Mouse (Mus musculus): ENCODE data around the gene Zfpm1.

Gene Zfpm1

GRCm38 (mm10) chr8:122326114-122326542 is 44.2 kb downstream of the Zfpm1 start:
- DNase-seq (ENCODE audit: low spot score) = no peak

DNA sequence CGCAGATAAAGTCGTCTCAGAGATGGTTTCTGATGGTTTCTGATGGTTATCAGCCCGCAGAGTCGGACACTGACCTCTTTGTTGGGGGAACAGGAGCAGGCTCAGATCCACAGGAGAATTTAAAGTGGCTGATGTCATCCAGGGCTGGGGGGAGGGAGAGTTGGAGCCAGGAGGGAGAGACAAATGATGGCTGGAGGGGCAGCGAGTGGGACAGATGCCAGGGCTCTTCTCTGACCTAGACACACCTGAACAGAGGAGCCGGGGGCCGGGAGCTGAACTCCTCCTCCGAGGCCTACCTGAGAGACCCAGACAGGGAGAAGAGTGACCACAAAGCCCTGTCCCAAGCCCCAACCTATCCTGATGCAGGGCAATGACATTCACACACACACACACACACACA is 47.1 kb downstream of the Zfpm1 start:
- DNase-seq (ENCODE audit: low spot score) = no peak

DNA sequence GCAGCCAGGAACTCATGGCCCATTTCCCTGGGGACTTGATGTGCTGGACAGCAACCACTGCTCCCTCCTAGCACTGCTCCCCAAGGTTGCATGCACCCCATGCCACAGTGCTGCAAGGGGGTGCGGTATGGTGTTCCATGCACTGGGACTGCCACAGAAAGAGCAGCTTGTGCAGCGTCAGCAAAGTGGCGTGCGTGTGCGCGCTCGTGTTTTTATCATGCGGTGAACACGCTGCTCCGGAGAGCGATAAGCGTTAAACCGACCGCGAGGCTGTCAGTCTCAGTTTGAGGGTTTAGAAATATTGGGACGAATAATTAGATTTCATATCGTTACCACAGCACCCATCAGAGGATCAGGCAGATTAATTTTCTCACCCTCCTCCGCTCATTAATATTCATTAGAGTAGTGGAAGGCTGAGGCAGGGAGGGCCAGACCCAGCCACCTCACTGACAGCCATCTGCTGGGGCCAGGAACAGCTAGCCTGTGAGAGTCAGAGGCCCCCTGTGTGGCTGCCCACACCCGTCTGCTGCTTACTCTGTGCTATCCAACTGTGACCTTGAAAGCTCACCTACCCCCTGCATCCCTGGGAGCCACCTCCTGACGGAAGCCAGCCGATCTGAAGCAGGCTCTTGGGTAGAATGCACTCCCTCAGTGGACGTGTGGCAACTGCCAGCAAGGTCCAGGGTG is 47.8 kb downstream of the Zfpm1 start:
- DNase-seq (ENCODE audit: low spot score) = no peak

DNA sequence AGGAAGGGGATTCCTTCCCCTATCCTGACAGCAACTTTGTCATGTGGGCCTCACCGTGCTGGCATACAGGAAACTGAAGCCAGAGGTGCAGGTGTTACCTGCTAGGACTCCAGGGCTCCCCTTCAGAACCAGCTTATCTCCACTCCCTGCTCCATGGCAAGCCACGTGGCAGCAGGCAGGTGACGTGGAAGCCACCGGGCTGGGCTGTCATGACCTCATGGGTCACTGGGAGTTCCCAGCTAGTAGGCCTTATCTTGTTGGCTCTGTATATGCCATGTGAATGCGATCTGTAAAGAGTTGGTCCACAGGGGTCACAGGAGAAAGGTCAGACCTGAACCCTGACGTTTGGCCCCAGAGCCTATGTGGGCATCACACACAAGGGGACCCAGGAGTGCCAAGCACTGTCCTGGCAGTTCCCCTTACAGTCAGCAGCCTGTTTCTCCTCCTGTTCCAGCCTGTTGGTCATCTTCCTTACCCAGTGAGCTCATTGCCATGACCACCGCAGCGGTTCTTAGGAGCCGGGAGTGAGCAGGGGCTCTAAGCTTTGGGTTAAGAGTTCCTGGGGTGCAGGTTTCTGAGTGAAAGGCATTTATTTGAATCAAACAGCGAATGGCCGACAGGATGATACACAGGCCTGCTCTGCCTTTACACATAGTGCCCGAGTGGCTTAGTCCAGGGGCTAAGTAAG is 48.6 kb downstream of the Zfpm1 start:
- no peak for DNase-seq (ENCODE audit: low spot score)

DNA sequence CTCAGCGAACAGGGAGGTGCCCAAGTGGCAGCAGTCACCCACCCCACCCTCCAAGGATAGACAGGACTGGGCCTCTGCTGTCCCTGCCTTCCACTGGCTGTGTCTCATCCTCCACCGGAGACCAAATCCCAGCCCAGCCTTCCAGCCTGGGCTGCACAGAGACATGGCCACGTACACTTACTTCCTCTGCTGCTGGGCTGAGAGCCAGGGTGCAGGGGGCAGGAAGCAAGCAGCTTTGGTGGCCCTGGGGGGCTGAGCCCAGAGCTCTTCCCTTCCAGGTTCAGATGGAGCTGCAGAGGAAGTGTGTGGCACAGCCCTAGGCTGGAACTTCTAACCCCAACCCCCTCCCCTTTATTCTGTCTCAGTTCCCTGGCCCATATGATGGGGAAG is 49.2 kb downstream of the Zfpm1 start:
- no peak for DNase-seq (ENCODE audit: low spot score)

GRCm38 (mm10) chr8:122332753-122333506 is 51.0 kb downstream of the Zfpm1 start:
- DNase-seq (ENCODE audit: low spot score) = peak; percentile 83

DNA sequence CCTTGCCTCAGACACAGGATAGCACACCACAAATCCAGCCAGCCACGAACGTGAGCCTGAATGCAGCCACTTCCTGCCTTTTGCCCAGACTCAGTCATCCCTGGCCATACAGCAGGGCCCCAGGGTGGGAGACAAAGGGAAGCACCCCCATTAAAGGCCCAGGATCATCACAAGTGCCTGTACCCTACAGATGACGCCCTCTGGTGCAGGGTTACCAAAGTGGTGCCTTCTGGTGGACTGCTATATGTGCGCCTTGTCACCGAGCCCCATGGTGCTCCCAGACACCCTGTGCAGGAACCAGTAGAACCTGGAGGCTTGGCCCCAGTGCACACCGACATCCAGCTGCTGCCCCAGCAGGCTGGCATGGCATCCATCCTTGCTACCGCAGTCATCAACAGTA is 51.6 kb downstream of the Zfpm1 start:
- DNase-seq (ENCODE audit: low spot score) = no peak

DNA sequence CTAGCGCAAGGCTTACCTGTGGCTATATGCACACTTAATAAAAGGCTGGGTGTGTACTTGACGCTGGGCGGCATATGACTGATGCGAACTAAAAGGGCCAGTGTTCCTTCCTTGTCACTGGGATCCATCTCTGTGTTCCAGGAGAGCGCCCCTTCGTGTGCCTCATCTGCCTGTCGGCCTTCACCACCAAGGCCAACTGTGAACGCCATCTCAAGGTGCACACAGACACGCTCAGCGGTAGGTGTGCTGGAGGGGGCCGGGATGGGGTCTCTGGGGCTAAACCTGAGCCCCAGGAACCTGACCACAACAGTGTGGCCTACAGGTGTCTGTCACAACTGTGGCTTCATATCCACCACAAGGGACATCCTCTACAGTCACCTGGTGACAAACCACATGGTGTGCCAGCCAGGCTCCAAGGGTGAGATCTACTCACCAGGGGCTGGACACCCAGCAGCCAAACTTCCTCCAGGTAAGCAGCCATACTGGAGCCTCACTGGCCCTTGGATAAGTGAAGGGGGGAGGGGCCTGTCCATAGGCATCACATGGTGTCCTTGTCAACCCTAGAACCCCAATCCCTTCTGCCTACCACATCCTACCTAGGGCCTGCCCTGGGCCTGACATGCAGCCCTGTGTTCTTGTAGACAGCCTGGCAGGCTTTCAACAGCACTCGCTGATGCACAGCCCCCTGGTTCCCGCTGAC is 53.0 kb downstream of the Zfpm1 start:
- DNase-seq (ENCODE audit: low spot score) = no peak

- no peak for DNase-seq (ENCODE audit: low spot score)
Observed at GRCm38 (mm10) chr8:122335638-122336250, 53.8 kb downstream of the Zfpm1 start.

GRCm38 (mm10) chr8:122336251-122336910 is 54.4 kb downstream of the Zfpm1 start:
- no peak for DNase-seq (ENCODE audit: low spot score)

- DNase-seq (ENCODE audit: low spot score) = no peak
Observed at GRCm38 (mm10) chr8:122338852-122339251, 56.9 kb downstream of the Zfpm1 start.

- no peak for DNase-seq (ENCODE audit: low spot score)
Observed at GRCm38 (mm10) chr8:122340761-122341160, 58.8 kb downstream of the Zfpm1 start.

GRCm38 (mm10) chr8:122341790-122342189 is 59.8 kb downstream of the Zfpm1 start:
- no peak for DNase-seq (ENCODE audit: low spot score)

DNA sequence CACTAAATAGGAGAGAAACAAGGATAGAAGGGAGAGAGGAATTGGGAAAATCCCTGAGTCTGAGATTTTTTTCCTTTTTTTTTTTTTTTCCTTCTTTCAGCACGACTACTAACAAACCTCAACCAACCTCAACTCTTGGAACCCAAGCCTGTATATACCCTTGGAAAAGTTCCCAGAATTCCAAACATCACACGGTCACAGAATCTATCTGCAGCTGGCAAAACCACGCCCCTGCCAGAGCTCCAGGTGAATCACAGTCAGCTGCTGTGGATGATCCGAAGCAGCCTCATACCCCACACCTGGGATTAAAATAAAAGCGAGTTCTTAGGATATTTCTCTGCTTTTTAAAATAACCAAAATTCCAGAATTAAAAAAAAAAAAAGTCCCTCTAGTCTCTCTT is 60.4 kb downstream of the Zfpm1 start:
- DNase-seq (ENCODE audit: low spot score) = no peak

DNA sequence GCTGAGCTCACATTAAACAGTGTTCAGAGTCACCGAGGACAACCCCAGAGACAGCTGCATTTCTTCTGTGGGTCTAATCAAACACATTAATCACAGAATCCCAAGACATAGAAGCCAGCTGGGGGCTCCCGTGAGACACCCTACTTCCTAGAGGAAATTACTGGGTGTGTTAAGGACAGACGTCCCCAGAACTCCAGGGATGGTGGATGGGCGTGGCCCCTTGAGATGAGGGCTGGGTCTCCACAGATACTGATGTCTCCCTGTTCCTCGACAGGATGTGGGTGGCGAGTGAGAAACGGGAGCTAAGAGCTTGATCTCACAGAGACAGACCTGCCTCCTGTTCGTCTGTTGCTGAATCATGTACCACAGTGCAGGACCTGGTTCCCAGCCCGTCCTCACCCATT is 60.9 kb downstream of the Zfpm1 start:
- DNase-seq (ENCODE audit: low spot score) = no peak

DNA sequence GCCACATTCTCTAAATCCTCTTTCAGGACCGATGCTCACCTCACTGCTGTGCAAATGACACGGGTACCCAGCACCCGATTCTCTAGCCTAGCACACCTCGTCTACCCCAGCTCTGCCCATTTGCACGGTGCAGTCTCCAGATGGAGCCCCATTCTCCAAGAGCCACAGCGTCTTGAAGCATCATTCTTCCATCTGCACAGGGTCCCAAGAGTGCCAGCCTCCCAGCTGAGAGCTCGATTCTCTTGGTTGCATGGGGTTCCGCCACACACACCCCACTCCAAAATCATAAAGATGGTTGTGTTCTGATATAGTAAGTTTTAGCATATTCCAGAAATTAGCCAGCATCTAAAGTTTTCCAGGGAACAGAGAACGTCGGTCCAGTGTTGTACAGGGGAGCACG is 61.4 kb downstream of the Zfpm1 start:
- DNase-seq (ENCODE audit: low spot score) = no peak

DNA sequence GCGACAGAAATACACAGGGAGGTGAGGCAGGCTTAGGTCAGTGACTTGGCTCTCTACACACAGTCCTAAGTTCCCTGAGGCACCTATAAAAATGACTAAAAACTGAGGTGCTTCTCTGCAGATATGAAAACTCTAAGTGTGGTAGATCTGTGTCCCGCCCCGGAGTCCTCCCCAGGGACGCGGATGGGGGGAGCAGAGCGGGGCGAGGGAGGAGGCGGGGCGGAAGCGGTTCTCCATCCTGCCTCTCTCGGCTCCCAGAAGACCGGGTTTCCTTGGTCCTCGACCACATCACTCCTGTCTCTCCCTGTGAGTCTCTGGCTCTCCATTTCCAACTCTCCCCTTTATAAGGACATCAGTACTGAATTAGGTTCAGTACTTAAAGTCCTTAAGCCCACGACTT is 61.8 kb downstream of the Zfpm1 start:
- no peak for DNase-seq (ENCODE audit: low spot score)

GRCm38 (mm10) chr8:122344219-122344618 is 62.3 kb downstream of the Zfpm1 start:
- no peak for DNase-seq (ENCODE audit: low spot score)

- no peak for DNase-seq (ENCODE audit: low spot score)
Observed at GRCm38 (mm10) chr8:122345181-122346095, 63.5 kb downstream of the Zfpm1 start.

DNA sequence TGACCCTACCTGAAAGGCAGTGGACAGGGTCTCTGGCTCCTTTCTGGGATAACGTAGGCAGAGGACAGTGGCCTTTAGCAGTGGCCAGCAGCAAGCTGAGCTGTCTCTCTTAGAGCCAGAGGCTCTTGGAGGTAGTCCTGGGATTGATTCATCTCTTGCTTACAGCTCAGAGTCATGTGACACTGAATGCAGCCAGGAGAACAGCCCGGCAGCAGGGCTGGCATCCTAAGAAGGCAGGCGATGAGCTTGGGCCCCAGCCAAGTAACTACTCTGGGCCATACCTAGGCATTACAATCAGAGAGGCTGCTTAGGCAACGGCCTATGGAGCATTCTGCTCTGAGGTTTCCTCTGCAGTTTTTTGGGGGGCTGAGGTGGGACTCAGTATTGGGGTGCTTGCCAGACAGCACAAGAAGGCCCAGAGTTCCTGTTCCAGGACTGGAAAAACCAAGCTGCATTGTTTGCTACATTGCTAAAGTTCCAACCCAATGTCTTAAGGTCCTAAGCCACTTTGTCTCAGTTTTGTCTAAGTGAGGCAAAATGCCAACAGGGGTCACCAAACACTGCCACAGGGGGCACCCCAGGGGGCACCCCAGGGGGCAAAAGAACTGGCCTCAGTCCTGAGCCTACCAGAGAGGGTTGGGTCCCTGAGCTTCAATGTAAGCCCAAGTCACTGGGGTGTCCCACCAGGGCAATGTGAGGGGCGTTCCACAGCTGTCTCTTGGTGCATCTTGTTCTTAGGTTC is 66.0 kb downstream of the Zfpm1 start:
- no peak for DNase-seq (ENCODE audit: low spot score)
